Mouse (Mus musculus) heart, postnatal 25 days (tissue): ENCODE results near the gene Mrnip. TPM values are rescaled to one million over a fixed set of nuclear protein-coding genes. Genes with fewer than 3 reads are reported as not detected.
"Not testable (repeated sequence)": the region's sequence is repeated elsewhere in the genome, so short reads cannot be mapped to it uniquely, and the experiment has no call there.

Experiments
- DNase-seq: peaks from one replicate; pipeline ENCODE4 v3.0.0; 2022; ENCODE audit warnings: low spot score
- intact Hi-C: fragments of 180-260 bp; cut with DNase I; formaldehyde crosslinking; loops from one replicate; pipeline ENCODE4 v1.15.1; 2025
- total RNA-seq, 2 experiments: library from RNA; stranded (reverse); gene quantifications; 2 replicates each; pipeline ENCODE4 v1.2.3; 2021

The Mrnip gene
- 1 to 10 TPM; 2.3 to 2.7 TPM for total RNA-seq

- intact Hi-C loops: loop anchor here (2.0 kb wide), 1 partner anchor 51 kb away; no protein-coding TSS in a partner anchor
Observed at GRCm38 (mm10) chr11:50174111-50174729, at the start of gene Mrnip. Gene Mrnip (plus strand): TSS chr11:50174444.

GRCm38 (mm10) chr11:50127781-50128180 lies 46.5 kb upstream of the Mrnip start:
- intact Hi-C loops: no loop called here
- DNase-seq: no peak

More at GRCm38 (mm10) chr11:50174111-50174729, at the start of gene Mrnip:
- DNase-seq: not testable (repeated sequence)

- intact Hi-C loops: loop anchor here (1.0 to 5.0 kb wide), 3 partner anchors 96 to 145 kb away; partner anchors contain the start of gene Rnf130
Observed at GRCm38 (mm10) chr11:50130811-50131766, 43.2 kb upstream of the Mrnip start, which contains the start of gene Tbc1d9b. Gene Tbc1d9b (plus strand): TSS chr11:50131396.

GRCm38 (mm10) chr11:50131801-50132201 lies 42.4 kb upstream of the Mrnip start:
- intact Hi-C loops: loop anchor here (5.0 kb wide), 2 partner anchors 96 to 104 kb away; partner anchors contain the start of gene Rnf130
- DNase-seq: no peak

More at GRCm38 (mm10) chr11:50130811-50131766, 43.2 kb upstream of the Mrnip start, which contains the start of gene Tbc1d9b:
- peak; percentile 77 for DNase-seq

GRCm38 (mm10) chr11:50132265-50132664 lies 42.0 kb upstream of the Mrnip start:
- intact Hi-C loops: loop anchor here (5.0 kb wide), 2 partner anchors 95 to 105 kb away; partner anchors contain the start of gene Rnf130
- DNase-seq: no peak

GRCm38 (mm10) chr11:50134136-50134859 lies 39.9 kb upstream of the Mrnip start:
- DNase-seq: no peak
- intact Hi-C loops: loop anchor here (5.0 kb wide), 2 partner anchors 93 to 107 kb away; partner anchors contain the start of gene Rnf130

- intact Hi-C loops: no loop called here
- DNase-seq: no peak
Observed at GRCm38 (mm10) chr11:50138206-50138822, 35.9 kb upstream of the Mrnip start.

- DNase-seq: no peak
- intact Hi-C loops: no loop called here
Observed at GRCm38 (mm10) chr11:50139571-50139970, 34.7 kb upstream of the Mrnip start.

- intact Hi-C loops: no loop called here
- DNase-seq: no peak
Observed at GRCm38 (mm10) chr11:50145529-50145928, 28.7 kb upstream of the Mrnip start.

GRCm38 (mm10) chr11:50146121-50146520 lies 28.1 kb upstream of the Mrnip start:
- DNase-seq: no peak
- intact Hi-C loops: no loop called here

GRCm38 (mm10) chr11:50147267-50147957 lies 26.8 kb upstream of the Mrnip start:
- no peak for DNase-seq
- intact Hi-C loops: no loop called here

GRCm38 (mm10) chr11:50147958-50148476 lies 26.2 kb upstream of the Mrnip start:
- intact Hi-C loops: no loop called here
- no peak for DNase-seq

- intact Hi-C loops: no loop called here
- peak; percentile 49 for DNase-seq
Observed at GRCm38 (mm10) chr11:50149200-50149599, 25.0 kb upstream of the Mrnip start.

GRCm38 (mm10) chr11:50149603-50150150 lies 24.6 kb upstream of the Mrnip start:
- intact Hi-C loops: no loop called here
- DNase-seq: no peak

- DNase-seq: no peak
- intact Hi-C loops: no loop called here
Observed at GRCm38 (mm10) chr11:50151374-50151773, 22.9 kb upstream of the Mrnip start.

GRCm38 (mm10) chr11:50154166-50154565 lies 20.1 kb upstream of the Mrnip start:
- intact Hi-C loops: no loop called here
- DNase-seq: no peak

- intact Hi-C loops: no loop called here
- no peak for DNase-seq
Observed at GRCm38 (mm10) chr11:50154777-50155520, 19.3 kb upstream of the Mrnip start.

GRCm38 (mm10) chr11:50155785-50156184 lies 18.5 kb upstream of the Mrnip start:
- intact Hi-C loops: no loop called here
- DNase-seq: no peak
